Mouse (Mus musculus) neural tube, embryonic 14.5 days (tissue): ENCODE data around the gene Plxdc1. TPM values are rescaled to one million over a fixed set of nuclear protein-coding genes. Genes with fewer than 3 reads are reported as not detected.

Experiments used
- ATAC-seq: fragments of 200-750 bp; cut with Nextera tagmentation; 2 replicates; pipeline ENCODE4 v1.8.0; 2017; ENCODE audit warnings: low read depth, mild to moderate bottlenecking, moderate TSS enrichment, moderate library complexity
- H3K27ac ChIP-seq: fragments of 300-500 bp; sonication (generic); 2 replicates; pipeline ENCODE4 v1.5.1; 2014; ENCODE audit warnings: low read depth, mild to moderate bottlenecking, control low read depth, low read length, moderate library complexity, mixed read lengths
- H3K27me3 ChIP-seq: fragments of 300-500 bp; sonication (generic); 2 replicates; pipeline ENCODE4 v1.6.1; 2014; ENCODE audit warnings: low read length; ENCODE audit not compliant: control insufficient read depth, insufficient read depth
- H3K36me3 ChIP-seq: fragments of 300-500 bp; sonication (generic); 2 replicates; pipeline ENCODE4 v1.6.1; 2014; ENCODE audit warnings: low read length, mixed read lengths; ENCODE audit not compliant: control insufficient read depth, insufficient read depth
- H3K4me1 ChIP-seq: fragments of 300-500 bp; sonication (generic); 2 replicates; pipeline ENCODE4 v1.6.1; 2014; ENCODE audit warnings: low read length; ENCODE audit not compliant: control insufficient read depth, insufficient read depth
- H3K4me2 ChIP-seq: fragments of 300-500 bp; sonication (generic); 2 replicates; pipeline ENCODE4 v1.6.1; 2014; ENCODE audit warnings: mild to moderate bottlenecking, low read depth, low read length, control low read depth
- H3K4me3 ChIP-seq: fragments of 300-500 bp; sonication (generic); 2 replicates; pipeline ENCODE4 v1.5.1; 2014; ENCODE audit warnings: low read depth, low read length, control low read depth, mixed read lengths
- H3K9ac ChIP-seq: fragments of 300-500 bp; sonication (generic); replicated peaks from 2 replicates; pipeline ENCODE4 v1.6.1; 2014; ENCODE audit warnings: low read depth, mild to moderate bottlenecking, control low read depth, low read length, mixed read lengths
- H3K9me3 ChIP-seq: fragments of 300-500 bp; sonication (generic); 2 replicates; pipeline ENCODE4 v1.6.1; 2016; ENCODE audit warnings: low read length; ENCODE audit not compliant: control insufficient read depth
- WGBS: fragments of 180-500 bp; shearing (Covaris S2); extraction: QIAGEN DNeasy Blood & Tissue Kit; methylation state at CpG from one replicate; pipeline ENCODE4 v1.1.7; 2014; 5-methylcytosine and 5-hydroxymethylcytosine counted together
- polyA plus RNA-seq: library from polyadenylated mRNA; unstranded; fragments of >200 nt; fragmentation: Nextera tagmentation; extraction: Ambion mirVana; gene quantifications from 2 replicates; pipeline ENCODE4 v1.2.1, GENCODE M21; 2014

The Plxdc1 gene
- polyA plus RNA-seq, 1 experiment from 2014 or later, result 0.70 TPM

- WGBS, result 64% methylated on average over 7 of the region's 7 CpGs
- no peak for ATAC-seq
- H3K4me1 ChIP-seq, result 0 out of 2 replicates have a peak, but pooled peaks cover 11% of the 10 kb centered on the region
- H3K4me2 ChIP-seq, result no peak overlapping the region
- 0 out of 2 replicates have a peak, but pooled peaks cover 2% of the 10 kb centered on the region for H3K27me3 ChIP-seq
- no peaks in the 10 kb centered on the region for H3K9me3 ChIP-seq
- H3K27ac ChIP-seq, result no peak overlapping the region
- no peak overlapping the region for H3K9ac ChIP-seq
- H3K4me3 ChIP-seq, result no peak overlapping the region
- peaks cover 8% of the 10 kb centered on the region; the same call in 1 of the 2 replicates for H3K36me3 ChIP-seq
Observed at GRCm38 (mm10) chr11:97998898-97999608, 12.8 kb upstream of the Plxdc1 start.

GRCm38 (mm10) chr11:97998074-97998793, 12.0 kb upstream of the Plxdc1 start:
- 83% methylated on average over 11 of the region's 11 CpGs for WGBS
- H3K4me2 ChIP-seq, result no peak overlapping the region

GRCm38 (mm10) chr11:97997387-97997960, 11.2 kb upstream of the Plxdc1 start:
- no peak overlapping the region for H3K4me2 ChIP-seq
- H3K27ac ChIP-seq, result no peak overlapping the region
- 0 out of 2 replicates have a peak, but pooled peaks cover 8% of the 10 kb centered on the region for H3K4me1 ChIP-seq
- 0 out of 2 replicates have a peak, but pooled peaks cover 3% of the 10 kb centered on the region for H3K36me3 ChIP-seq
- H3K9ac ChIP-seq, result no peak overlapping the region
- H3K4me3 ChIP-seq, result no peak overlapping the region
- 77% methylated on average over 8 of the region's 8 CpGs for WGBS
- no peak for ATAC-seq
- 0 out of 2 replicates have a peak, but pooled peaks cover 2% of the 10 kb centered on the region for H3K27me3 ChIP-seq
- no peaks in the 10 kb centered on the region for H3K9me3 ChIP-seq

More at GRCm38 (mm10) chr11:97998074-97998793, 12.0 kb upstream of the Plxdc1 start:
- H3K9me3 ChIP-seq, result no peaks in the 10 kb centered on the region
- peaks cover 8% of the 10 kb centered on the region; the same call in 1 of the 2 replicates for H3K36me3 ChIP-seq
- no peak for ATAC-seq
- 0 out of 2 replicates have a peak, but pooled peaks cover 2% of the 10 kb centered on the region for H3K27me3 ChIP-seq
- H3K9ac ChIP-seq, result no peak overlapping the region
- H3K27ac ChIP-seq, result no peak overlapping the region
- H3K4me1 ChIP-seq, result 0 out of 2 replicates have a peak, but pooled peaks cover 11% of the 10 kb centered on the region
- no peak overlapping the region for H3K4me3 ChIP-seq

- 82% methylated on average over 1 of the region's 1 CpGs for WGBS
- H3K9me3 ChIP-seq, result no peaks in the 10 kb centered on the region
- H3K4me1 ChIP-seq, result 0 out of 2 replicates have a peak, but pooled peaks cover 8% of the 10 kb centered on the region
- no peak overlapping the region for H3K4me3 ChIP-seq
- H3K4me2 ChIP-seq, result no peak overlapping the region
- H3K27me3 ChIP-seq, result 0 out of 2 replicates have a peak, but pooled peaks cover 2% of the 10 kb centered on the region
- 0 out of 2 replicates have a peak, but pooled peaks cover under 1% of the 10 kb centered on the region for H3K36me3 ChIP-seq
- no peak overlapping the region for H3K9ac ChIP-seq
- no peak for ATAC-seq
- no peak overlapping the region for H3K27ac ChIP-seq
Observed at GRCm38 (mm10) chr11:97996691-97997090, 10.4 kb upstream of the Plxdc1 start.

- Histone ChIP-seq H3K4me1 (0 out of 2 replicates have a peak, but pooled peaks cover 8% of the 10 kb centered on the region), H3K4me3 (peak within 1 kb of the TSS; percentile 36), H3K4me2 (peak within 1 kb of the TSS; percentile 71), H3K27me3 (0 out of 2 replicates have a peak, but pooled peaks cover 2% of the 10 kb centered on the region), H3K9me3 (no peaks in the 10 kb centered on the region), H3K36me3 (no peaks in the 10 kb centered on the region), H3K9ac (peak within 1 kb of the TSS; percentile 28; the same call in 1 of the 2 replicates), H3K27ac (no peak within 1 kb of the TSS; the same call in 1 of the 2 replicates)
- peak; percentile 35 for ATAC-seq
- WGBS, result 2% methylated on average over 23 of the region's 26 CpGs
Observed at GRCm38 (mm10) chr11:97995564-97996288, 9.5 kb upstream of the Plxdc1 start, which contains the start of gene Arl5c. Arl5c (minus strand) TSS chr11:97996181.

DNA sequence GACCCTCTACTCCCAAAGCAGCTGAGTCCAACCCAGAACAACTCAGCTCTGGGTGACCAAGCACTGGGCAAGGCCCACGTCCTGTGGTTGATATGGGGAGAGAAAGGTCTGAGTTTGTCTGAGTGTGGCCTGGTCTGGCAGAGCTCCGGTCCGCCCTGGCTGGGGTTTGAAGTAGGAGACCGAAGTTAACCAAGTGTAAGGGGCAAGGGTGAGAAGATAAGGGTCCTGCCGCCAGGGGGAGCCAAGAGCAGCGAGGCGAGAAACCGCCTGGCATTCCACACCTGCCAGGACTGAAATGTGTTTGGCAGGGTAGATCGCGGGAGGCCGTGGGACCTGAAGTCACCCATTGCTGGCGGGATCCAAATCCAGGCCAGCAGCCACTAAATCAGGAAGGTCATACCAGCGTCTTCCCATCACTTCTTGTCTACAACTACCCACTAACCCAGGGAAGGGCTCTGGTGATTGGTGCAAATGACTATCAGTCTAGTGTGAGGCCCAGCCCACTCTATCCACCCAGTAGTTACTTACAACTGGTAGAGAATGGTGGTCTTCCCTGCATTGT, 8.4 kb upstream of the Plxdc1 start:
- Histone ChIP-seq H3K4me2 (peak overlapping the region; percentile 71), H3K9me3 (no peaks in the 10 kb centered on the region), H3K4me1 (0 out of 2 replicates have a peak, but pooled peaks cover 8% of the 10 kb centered on the region), H3K36me3 (no peaks in the 10 kb centered on the region), H3K27ac (no peak overlapping the region), H3K27me3 (0 out of 2 replicates have a peak, but pooled peaks cover 2% of the 10 kb centered on the region), H3K9ac (0 out of 2 replicates have a peak overlapping the region, but pooled peaks have one; percentile 28), H3K4me3 (peak overlapping the region; percentile 36)
- WGBS, result 6% methylated on average over 13 of the region's 13 CpGs
- ATAC-seq, result peak; percentile 45; the same call in 1 of the 2 replicates

- H3K4me1 ChIP-seq, result peaks cover 8% of the 10 kb centered on the region; the same call in 1 of the 2 replicates
- ATAC-seq, result peak; percentile 90
- H3K4me3 ChIP-seq, result peak overlapping the region; percentile 95
- no peaks in the 10 kb centered on the region for H3K36me3 ChIP-seq
- H3K9me3 ChIP-seq, result no peaks in the 10 kb centered on the region
- peaks cover 21% of the 10 kb centered on the region for H3K27me3 ChIP-seq
- peak overlapping the region; percentile 65 for H3K9ac ChIP-seq
- under 1% methylated on average over 26 of the region's 26 CpGs for WGBS
- H3K4me2 ChIP-seq, result peak overlapping the region; percentile 60
- H3K27ac ChIP-seq, result peak overlapping the region; percentile 85
Observed at GRCm38 (mm10) chr11:97988530-97989096, 2.4 kb upstream of the Plxdc1 start.
